Mouse (Mus musculus): ENCODE measurements at regions not wholly inside any gene's neighbourhood (a gene's known extent, or its start where the extent isn't known, plus 50 kb on each side); places are given as distances from the start of the nearest gene placed in this dataset.
A peak's percentile ranks its signal among the peaks of the same experiment; 100 is the strongest.

- TF ChIP-seq POLR2A (IDR thresholded peaks at IDR 0.05; ENCODE audit: borderline replicate concordance, insufficient read depth, low read length), result no peak
- no peak for TF ChIP-seq CTCF (IDR thresholded peaks at IDR 0.05; ENCODE audit: borderline replicate concordance, insufficient read depth, low read depth, low read length)
- H3K4me3 ChIP-seq (replicated peaks; ENCODE audit: insufficient read depth, low read depth, low read length), result no peak overlapping the region
- DNase-seq, result peak in 1 of 2 experiments; percentile 3
- no peak overlapping the region for H3K27ac ChIP-seq (ENCODE audit: insufficient read depth, low read length)
- no peaks in the 10 kb centered on the region for H3K4me1 ChIP-seq (ENCODE audit: control insufficient read depth, insufficient read depth, low read length)
- no peaks in the 10 kb centered on the region for H3K27me3 ChIP-seq (ENCODE audit: control insufficient read depth, insufficient read depth, low read length)
These were observed 1097.2 kb upstream of the Epha7 start for GRCm38 (mm10) chr4:27715696-27716095.

- H3K27ac ChIP-seq (ENCODE audit: insufficient read depth, low read length), result no peak overlapping the region
- H3K27me3 ChIP-seq (ENCODE audit: control insufficient read depth, insufficient read depth, low read length), result no peaks in the 10 kb centered on the region
- no peak overlapping the region for H3K4me3 ChIP-seq (replicated peaks; ENCODE audit: insufficient read depth, low read depth, low read length)
- WGBS, result 27% methylated on average over 3 of the region's 3 CpGs
- no peaks in the 10 kb centered on the region for H3K4me1 ChIP-seq (ENCODE audit: control insufficient read depth, insufficient read depth, low read length)
- TF ChIP-seq POLR2A (IDR thresholded peaks at IDR 0.05; ENCODE audit: borderline replicate concordance, insufficient read depth, low read length) (no peak), CTCF (IDR thresholded peaks at IDR 0.05; ENCODE audit: borderline replicate concordance, insufficient read depth, low read depth, low read length) (no peak)
- peak in 1 of 2 experiments; percentile 22 for DNase-seq
These were observed 1085.2 kb upstream of the Epha7 start for GRCm38 (mm10) chr4:27727761-27728160.

- Histone ChIP-seq H3K4me1 (ENCODE audit: control insufficient read depth, insufficient read depth, low read length) (no peaks in the 10 kb centered on the region), H3K4me3 (replicated peaks; ENCODE audit: insufficient read depth, low read depth, low read length) (no peak overlapping the region), H3K27me3 (ENCODE audit: control insufficient read depth, insufficient read depth, low read length) (no peaks in the 10 kb centered on the region), H3K27ac (ENCODE audit: insufficient read depth, low read length) (no peak overlapping the region)
- DNase-seq, result no peak
- TF ChIP-seq POLR2A (IDR thresholded peaks at IDR 0.05; ENCODE audit: borderline replicate concordance, insufficient read depth, low read length) (no peak), CTCF (IDR thresholded peaks at IDR 0.05; ENCODE audit: borderline replicate concordance, insufficient read depth, low read depth, low read length) (no peak)
These were observed 1078.8 kb upstream of the Epha7 start for GRCm38 (mm10) chr4:27734143-27734542.

GRCm38 (mm10) chr4:27781874-27782273 is 1031.1 kb upstream of the Epha7 start:
- Histone ChIP-seq H3K4me3 (replicated peaks; ENCODE audit: insufficient read depth, low read depth, low read length) (no peak overlapping the region), H3K4me1 (ENCODE audit: control insufficient read depth, insufficient read depth, low read length) (no peaks in the 10 kb centered on the region), H3K27ac (ENCODE audit: insufficient read depth, low read length) (no peak overlapping the region), H3K27me3 (ENCODE audit: control insufficient read depth, insufficient read depth, low read length) (no peaks in the 10 kb centered on the region)
- WGBS, result 26% methylated on average over 2 of the region's 2 CpGs
- no peak for TF ChIP-seq POLR2A (IDR thresholded peaks at IDR 0.05; ENCODE audit: borderline replicate concordance, insufficient read depth, low read length)
- TF ChIP-seq CTCF (IDR thresholded peaks at IDR 0.05; ENCODE audit: borderline replicate concordance, insufficient read depth, low read depth, low read length), result no peak
- DNase-seq, result peak in 1 of 2 experiments; percentile 20

GRCm38 (mm10) chr4:27787070-27787469 is 1025.9 kb upstream of the Epha7 start:
- no peaks in the 10 kb centered on the region for H3K4me1 ChIP-seq (ENCODE audit: control insufficient read depth, insufficient read depth, low read length)
- TF ChIP-seq POLR2A (IDR thresholded peaks at IDR 0.05; ENCODE audit: borderline replicate concordance, insufficient read depth, low read length), result no peak
- TF ChIP-seq CTCF (IDR thresholded peaks at IDR 0.05; ENCODE audit: borderline replicate concordance, insufficient read depth, low read depth, low read length), result no peak
- no peaks in the 10 kb centered on the region for H3K27me3 ChIP-seq (ENCODE audit: control insufficient read depth, insufficient read depth, low read length)
- 33% methylated on average over 4 of the region's 4 CpGs for WGBS
- no peak overlapping the region for H3K4me3 ChIP-seq (replicated peaks; ENCODE audit: insufficient read depth, low read depth, low read length)
- no peak overlapping the region for H3K27ac ChIP-seq (ENCODE audit: insufficient read depth, low read length)
- no peak for DNase-seq

Data from cerebellum, adult 2 months (tissue).